Mouse (Mus musculus) naive thymus-derived CD4-positive, alpha-beta T cell, adult 2 months (primary cell): ENCODE results near the gene Por.

Source experiments
- DNase-seq: peaks from one replicate; pipeline ENCODE4 v3.0.0-alpha.2; 2011; ENCODE audit warnings: low read depth

Gene Por

DNA sequence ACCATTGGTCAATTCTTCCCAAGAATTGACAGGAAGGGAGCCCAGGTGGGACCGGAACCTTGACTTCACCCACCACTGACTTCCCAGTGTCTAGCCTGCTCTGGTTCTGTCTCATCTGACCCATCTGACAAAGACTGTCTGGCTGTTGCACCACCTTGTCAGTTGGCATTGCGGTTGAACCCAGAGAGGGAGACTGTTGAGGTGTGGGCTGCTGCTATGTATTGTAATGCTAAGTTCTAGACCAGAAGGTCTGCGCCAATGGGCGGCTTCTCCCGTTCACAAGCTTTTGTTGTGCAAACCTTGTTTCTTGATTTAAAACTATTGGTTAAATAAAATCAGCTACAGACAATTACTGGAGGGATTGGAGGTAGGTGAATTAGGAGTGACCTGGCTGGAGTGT lies 12.7 kb upstream of the Por start:
- no peak for DNase-seq

DNA sequence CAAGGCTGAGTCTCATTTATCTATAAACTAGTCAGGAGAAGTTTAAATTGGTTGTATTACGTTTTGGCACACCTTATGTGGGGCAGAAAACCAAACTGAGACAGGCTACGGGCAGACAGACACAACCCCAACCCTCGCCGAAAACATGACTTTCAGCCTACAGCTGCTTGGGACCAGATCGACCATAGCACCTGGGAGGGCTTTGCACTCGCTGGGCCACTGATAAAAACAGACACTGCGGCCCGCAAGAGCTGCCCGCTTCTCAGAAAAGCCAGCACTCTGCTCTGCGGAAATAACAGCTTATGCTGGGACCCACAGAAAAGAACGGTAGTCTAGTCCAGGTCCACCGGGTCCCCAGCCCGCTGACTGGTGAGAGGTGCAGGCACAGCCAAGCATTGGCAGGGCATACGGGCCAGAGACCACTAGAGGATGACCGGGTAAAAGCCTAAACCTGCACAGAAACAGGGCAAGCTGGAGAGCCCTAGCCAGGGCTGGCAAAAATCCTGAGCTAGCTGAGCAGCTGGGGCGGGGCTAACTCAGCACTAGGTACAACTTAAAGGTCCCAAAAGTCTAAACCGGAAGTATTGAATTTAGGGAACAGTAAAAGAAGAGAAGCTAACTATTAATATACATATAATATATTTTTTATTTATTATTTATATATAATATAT lies 12.0 kb upstream of the Por start:
- no peak for DNase-seq

DNA sequence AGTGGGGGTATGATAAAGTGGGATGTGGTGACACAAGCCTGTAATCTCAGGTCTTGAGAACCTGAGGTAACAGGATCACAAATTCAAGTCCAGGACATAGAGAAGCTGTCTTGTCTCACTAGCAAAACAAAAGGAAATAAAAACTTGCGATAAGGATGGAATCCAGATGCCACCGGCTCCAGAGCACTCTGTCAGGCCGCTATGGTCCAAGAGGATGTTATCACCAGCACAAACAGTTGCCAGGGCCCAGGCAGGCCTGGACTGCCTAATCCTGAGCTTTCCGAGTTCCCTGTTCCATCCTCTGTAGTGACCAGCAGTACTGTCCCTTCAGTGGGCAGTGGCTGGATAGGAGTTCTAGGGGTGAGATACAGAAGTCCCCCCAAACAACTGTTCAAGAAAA lies 9.9 kb upstream of the Por start:
- DNase-seq, result no peak

DNA sequence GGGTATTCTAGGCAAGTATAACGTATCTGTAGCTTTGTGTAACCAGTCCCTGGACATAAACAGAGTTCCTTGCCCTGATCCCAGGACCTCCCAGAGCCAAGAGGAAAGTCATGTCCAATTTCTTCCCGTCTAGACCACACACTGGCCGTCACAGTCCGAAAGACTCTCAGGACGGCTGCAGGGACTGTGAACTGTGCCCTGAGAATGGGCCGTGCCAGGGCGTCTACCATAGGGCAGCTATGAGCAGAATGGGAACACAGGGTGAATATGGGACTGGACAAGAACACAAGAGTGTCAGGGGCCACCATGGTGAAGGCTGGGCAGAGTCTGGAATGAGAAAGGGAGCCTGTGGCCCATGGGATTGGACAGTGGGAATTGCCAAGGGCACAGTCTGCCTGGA lies 9.3 kb upstream of the Por start:
- DNase-seq, result no peak

DNA sequence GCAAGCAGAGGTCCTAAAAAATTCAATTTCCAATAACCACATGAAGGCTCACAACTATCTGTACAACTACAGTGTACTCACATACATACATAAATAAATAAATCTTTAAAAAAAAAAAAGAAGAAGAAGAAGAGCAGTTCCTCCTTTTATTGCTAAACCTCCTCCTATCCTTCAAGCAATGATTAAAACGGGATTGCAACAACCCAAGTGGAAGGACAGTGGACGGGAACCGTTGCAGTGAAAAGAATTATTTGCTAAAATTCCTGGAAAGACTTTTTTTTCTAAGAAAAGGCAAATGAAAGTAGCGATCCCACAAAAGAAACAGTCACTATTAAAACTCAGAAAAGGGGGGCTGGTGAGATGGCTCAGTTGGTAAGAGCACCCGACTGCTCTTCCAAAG lies 2.9 kb upstream of the Por start:
- no peak for DNase-seq

DNA sequence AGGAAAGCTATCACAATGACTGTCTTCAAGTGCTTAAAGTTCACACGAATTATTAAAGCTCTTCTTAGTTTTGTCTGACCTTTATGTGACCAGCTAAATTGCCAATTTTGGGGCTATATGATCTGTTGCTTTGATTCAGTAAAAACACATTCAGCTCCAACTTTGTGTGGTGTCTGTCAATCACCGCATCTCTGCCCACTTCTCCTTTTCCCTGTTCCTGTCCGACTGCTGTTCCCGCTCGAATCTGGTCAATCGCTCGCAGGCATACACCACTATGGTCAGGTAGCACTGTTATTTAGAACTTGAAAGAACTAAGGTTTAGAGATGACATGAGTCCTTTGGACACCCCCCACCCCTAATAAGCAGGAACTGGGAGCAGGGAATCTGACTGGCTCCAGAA lies 1.8 kb upstream of the Por start:
- no peak for DNase-seq

DNA sequence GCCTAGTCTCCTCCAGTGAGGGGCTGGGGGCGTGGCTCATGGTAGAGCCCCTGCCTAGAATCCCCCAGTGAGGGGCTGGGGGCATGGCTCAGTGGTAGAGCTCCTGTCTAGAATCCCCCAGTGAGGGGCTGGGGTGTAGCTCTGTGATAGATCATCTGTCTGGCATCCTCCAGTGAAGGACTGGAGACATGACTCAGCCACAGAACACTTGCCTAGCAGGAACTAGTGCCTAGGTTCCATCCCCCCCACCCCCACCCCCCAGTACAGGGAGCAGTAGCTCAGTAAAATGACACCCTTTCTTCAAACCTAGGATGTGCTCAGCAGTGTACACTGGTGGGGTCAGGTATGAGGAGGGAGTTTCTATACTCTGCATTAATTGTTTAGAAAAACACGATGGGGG lies 1.0 kb downstream of the Por start:
- DNase-seq, result no peak

DNA sequence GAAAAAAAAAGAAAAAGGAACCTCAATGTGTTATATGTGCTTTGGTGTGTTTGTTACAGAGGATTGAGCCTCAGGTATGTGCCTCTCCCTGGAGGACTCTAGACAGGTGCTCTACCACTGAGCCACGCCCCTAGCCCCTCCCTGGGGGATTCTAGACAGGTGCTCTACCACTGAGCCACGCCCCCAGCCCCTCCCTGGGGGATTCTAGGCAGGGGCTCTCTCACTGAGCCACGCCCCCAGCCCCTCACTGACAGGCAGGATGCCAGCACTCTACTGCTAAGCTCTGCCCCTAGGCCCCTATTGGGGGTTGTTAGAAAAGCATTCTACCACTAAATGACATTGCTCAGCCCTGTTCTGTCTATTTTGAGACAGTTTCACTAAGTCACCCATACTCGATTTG lies 2.7 kb downstream of the Por start:
- no peak for DNase-seq

DNA sequence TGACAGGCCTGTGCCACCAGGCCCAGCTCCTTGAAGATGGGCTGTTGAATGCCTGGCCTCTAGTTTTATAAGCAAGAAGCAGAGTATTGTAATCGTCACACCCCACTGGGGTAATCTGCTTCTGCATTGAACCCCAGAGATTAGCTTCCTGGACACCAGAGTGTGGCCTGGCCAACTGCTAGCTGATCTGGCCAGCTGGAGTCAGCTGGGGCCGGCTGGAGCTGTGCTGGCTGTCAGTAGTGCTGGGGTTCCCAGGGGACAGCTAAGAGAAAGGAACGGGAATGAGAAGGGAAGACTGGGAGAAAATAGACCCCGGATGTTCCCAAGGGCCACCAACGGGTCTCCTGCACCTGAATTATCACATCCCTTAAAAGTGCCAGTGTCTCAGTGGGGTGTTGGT lies 3.1 kb downstream of the Por start:
- DNase-seq, result no peak

DNA sequence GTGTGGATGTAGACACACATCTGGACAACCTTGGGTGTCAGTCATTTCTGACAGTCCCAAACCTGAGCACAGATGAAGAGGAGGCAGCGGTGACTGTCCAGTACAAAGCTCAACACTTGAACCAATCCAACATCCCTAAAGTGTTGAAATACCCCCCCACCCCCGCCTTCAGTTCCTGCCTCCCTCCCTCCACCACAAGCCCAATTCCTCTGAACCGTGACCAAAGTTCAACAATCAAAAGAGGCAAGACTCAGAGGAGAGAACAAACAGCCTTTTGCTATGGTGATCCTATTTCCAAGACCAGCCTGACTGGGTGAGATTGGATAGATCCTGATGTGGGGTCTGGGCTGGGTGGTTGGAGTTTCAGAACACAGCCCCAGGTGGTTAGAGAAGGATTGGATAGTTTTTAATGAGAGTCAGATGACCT lies 4.5 kb downstream of the Por start:
- no peak for DNase-seq

DNA sequence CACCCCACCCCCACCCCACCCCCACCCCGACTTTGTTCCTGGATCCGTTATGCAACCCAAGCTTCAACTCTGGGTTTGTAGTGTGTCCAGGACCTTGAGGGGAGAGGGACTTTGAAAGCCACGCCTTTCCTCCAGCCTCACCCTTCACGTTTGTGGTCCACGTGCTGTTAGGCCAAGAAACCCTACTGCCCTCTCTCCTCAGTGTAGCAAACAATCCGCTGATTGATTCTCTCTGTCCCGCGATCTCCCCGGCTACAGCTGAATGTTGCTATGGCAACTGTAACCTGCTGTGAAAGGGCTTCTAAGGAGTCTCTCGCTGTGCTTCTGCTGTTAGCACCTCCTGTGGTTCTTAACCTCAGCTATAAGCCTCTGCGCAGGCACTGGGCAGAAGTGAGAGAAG lies 5.0 kb downstream of the Por start:
- DNase-seq, result peak; percentile 47

DNA sequence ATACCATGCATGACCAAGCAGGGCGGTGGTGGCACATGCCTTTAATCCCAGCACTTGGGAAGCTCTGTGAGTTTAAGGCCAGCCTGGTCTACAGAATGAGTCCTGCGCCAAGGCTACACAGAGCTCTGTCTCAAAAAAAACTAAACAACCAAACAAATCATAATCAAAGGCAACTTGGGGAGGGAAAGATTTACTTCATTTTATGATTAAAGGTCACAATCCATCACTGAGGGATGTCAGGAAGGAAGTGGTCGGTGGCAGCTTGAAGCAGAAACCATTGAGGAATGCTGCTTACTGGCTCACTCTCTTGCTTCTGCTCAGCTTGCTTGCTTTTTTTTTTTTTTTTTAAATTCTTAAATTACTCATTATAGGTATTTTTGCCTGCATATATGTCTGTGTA lies 6.9 kb downstream of the Por start:
- no peak for DNase-seq

DNA sequence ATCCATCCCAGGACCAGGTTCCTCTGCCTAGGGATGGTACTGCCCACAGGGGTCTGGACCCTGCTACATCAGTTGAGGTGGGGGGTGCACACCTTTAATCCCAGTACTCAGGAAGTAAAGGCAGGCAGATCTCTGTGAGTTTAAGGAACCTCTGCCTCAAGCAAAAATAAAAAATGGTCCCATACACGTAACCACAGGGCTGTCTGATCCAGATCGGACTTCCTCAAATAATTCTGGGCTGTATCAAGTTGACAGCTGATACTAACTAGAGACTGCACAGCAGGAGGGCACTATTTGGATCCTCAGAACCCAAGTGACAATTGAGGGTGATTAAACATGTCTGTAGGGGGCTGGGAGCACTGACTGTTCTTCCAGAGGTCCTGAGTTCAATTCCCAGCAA lies 7.4 kb downstream of the Por start:
- no peak for DNase-seq

DNA sequence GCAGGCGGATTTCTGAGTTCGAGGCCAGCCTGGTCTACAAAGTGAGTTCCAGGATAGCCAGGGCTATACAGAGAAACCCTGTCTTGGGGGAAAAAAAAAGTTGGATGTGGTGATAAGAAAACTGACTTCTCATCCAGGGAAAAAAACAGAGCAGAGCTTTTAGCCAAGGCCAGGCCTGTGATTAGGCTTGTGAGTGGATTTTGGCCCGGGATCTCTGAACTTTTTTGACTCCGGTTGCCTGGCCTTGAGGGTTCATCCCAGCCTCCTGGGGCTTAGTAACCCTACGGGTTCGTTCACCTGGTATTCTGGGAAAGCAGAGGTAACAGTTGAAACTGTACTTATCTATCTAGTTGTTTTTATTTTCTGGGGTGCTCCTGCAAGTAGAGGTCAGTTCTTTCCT lies 8.6 kb downstream of the Por start:
- DNase-seq, result no peak

DNA sequence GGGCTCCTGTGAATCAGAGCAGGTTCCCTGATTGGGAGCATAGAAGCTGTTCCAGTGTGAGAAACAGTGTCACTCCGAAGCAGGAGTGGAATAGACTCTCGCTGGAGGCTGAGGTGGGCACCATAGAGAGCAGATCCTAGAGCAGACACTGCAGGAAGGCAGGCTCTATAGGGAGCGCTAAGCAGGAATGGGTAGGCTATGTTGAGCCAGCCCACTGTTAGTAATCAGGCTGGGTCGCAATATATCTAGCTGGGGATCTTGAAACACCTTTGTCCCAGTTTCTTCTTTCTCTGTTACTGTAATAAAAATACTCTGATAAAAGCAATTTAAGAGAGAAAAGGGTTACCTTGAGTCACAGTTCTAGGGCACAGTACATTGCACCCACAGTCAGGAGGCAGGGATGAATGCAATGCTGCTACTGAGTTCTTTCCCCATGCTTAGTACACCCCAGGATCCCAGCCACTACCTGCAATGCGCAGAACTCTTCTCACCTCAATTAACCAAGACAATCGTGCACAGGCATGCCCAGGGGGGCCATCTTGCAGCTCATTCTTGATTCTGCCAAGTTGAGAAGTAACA lies 11.2 kb downstream of the Por start:
- no peak for DNase-seq

DNA sequence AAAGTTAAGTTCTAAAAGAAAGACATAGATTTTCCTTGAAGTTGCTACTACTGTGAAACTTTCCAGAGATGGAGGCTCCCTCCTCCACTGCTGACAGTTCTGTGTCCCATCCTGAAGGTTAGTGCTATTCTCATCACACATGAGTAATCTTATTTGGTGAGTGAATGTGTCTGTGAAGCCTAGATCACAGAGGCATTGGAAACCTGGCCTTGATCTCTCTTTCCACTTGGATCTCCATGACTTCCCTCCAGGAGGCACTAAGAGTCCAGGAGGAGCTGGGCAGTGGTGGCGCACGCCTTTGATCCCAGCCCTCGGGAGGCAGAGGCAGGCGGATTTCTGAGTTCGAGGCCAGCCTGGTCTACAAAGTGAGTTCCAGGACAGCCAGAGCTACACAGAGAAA lies 12.2 kb downstream of the Por start:
- DNase-seq, result no peak

DNA sequence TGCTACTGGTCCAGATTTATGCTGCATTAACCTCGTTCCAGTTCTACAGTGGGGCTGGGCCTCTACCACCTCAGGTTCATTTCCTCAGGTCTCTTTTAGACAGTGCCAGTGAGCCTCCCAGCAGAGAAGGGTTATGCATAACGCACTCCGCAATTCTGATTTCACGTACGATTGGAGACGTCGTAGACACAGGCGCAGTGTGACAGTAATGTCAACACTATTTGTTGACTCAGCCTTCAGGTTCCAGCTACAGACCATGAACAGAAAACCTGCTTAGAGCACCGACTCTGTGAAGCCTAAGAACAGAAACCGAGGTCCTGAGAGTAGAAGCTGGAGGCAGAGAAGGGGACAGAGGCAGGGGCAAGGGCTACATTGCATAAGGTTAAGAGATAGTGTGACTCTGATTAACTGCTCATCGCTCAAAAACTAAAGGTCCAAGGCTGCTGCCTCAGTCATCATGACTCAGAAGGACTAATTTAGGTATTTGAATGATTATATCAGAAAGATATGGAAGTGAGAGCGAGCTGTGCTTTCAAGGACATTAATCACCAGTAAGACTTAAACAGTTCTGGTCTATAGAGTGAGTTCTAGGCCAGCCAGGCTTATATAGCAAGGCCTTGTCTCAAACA lies 13.2 kb downstream of the Por start:
- DNase-seq, result no peak

DNA sequence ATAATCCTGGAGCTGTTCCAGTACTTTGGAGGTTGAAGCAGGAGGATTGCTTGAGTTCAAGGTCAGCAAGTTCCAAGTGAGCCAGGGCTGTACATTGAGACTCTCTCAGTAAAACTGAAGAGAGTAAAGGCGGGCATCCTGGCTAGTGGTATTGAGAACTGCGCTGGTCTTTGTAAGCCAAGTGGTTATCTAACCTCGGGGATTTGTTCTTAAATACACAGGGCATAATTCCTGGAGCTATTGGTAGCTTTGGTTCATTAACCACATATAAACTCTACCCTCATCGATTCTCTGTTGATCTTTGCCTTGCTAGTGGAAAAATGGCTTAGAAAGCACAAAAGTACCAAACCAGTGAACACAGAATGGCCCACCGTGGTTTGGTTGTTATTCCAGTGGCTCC lies 20.6 kb downstream of the Por start:
- no peak for DNase-seq

DNA sequence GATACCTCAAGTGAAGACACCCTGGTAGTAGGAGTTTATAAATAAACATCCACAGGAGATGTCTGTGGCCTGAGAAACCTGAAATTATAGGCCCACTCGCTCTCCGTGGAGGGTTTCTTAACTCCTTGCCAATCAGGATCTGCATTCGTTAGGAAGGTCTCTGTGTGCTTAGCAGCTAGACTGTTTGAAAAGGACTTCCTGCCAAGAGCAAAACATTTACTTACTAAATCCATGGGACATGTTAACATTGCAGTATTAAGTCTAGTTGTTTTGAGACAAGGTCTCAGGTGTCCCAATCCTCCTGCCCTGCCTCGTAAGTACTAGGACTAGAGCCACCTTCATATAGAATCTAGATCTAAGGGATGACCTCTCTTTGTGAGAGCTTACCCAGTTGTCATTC lies 21.4 kb downstream of the Por start:
- no peak for DNase-seq

DNA sequence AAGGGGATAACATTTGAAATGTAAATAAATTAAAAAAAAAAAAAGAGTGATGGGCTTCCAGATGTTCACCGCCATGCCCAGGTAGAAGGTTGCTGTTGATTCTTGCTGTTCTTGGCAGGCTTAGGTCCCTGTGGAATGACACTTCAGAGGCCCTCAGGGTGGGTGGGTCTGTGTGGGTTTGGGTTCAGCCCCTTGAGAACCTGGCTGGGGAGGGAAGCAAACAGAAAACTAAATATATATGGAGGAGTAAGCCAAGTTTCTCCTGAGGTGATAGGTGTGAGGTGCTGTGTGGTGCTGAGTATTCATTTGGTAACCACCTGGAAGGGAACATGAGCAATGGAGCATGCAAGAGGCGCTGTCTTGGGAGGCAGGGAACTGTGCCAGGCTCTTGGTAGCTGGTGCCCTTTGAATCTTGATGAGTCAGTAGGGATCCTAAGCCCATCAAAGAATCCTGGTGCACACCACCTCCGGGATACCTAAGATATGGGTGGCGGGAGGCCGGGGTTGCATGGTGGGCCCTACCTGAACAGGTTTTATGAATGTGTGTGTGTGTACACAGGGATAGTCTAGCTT lies 23.5 kb downstream of the Por start:
- DNase-seq, result no peak

DNA sequence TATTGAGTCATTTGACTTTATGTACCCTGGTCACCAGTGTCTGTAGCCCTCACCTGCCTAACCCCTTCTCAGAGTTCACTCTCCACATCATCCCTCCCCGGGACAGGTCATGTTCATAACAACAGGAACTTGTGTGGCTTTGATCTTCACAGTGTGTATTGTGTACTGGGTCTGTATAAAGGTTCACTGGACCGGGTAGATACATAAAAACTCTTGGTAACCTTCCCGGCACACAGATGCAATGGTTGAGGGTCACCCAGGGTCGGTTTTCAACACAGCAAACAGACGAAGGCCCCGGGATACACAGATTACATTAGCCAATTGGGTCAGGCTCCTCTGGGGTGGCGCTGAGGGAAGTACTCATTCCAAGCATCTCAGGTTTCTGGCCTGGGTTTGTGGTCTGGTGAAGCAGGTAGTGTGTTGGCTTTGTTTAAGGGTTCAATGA lies 25.5 kb downstream of the Por start:
- DNase-seq, result no peak

DNA sequence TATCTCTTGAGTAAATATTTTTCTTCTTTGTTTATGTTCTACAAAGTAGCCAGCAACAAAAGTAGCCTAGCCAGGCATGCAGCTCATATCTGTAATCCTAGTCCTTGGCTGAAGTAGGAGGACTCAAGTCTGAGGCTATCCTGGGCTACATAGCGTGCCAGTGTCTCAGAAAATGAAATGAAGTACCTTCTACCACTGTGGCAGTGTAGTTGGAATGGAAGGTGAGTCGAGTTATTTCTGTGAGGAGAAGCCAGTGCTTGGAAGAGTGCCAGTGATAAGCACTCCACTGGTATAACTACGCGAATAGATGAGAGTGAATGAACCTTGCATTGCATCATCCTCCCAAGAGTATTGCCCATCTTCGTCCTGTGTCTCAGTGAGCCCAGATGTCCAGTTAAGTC lies 27.9 kb downstream of the Por start:
- DNase-seq, result no peak

DNA sequence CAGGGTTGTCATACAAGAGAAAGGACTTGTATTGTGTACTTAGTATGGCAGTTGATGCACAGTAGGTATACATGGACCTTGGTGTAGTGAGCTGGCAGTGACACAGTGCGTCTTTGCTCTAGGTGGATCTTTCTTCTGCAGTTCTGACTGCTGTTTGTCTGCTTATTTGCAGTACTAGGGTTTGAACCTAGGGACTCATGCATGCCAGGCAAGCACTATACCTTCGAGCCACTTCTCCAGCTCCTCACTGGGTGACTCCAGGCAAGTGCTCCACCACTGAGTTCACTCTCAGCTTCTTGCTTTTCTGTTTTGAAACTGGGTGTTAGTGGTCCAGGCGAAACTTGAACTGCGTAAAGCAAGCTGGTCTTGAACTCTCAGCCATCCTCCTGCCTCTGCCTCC lies 31.8 kb downstream of the Por start:
- no peak for DNase-seq

DNA sequence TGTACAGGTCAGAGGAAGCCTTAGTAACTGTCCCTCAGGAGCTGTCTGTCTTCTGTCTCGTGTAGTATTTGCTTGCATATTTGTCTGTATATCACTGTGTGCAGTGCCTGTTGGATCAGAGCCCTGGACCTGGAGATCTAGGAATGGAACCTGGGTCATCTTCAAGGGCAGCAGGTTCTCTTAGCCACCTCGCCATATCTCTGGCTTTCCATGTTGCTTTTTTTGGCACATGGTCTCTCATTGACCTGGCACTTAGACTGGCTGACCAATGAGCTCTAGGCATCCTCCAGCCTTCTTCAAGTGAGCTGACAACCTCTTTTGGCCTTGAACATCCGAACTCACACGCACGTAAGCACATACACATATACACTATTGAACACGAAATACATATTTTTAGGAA lies 32.4 kb downstream of the Por start:
- no peak for DNase-seq
